Mouse (Mus musculus) limb, embryonic 12.5 days (tissue): Measurements from ENCODE around the gene Ctnna2. TPM values are rescaled to one million over a fixed set of nuclear protein-coding genes. Genes with fewer than 3 reads are reported as not detected.

Source experiments
- ATAC-seq: fragments of 200-750 bp; cut with Nextera tagmentation; 2 replicates; pipeline ENCODE4 v1.8.0; 2017; ENCODE audit warnings: low read depth, moderate TSS enrichment; ENCODE audit not compliant: insufficient number of reproducible peaks, insufficient read depth, low FRiP score, low TSS enrichment
- H3K27ac ChIP-seq: fragments of 300-500 bp; sonication (generic); 2 replicates; pipeline ENCODE4 v1.5.1; 2016; ENCODE audit warnings: mild to moderate bottlenecking, moderate library complexity
- H3K27me3 ChIP-seq: fragments of 300-500 bp; sonication (generic); 2 replicates; pipeline ENCODE4 v1.6.1; 2016; ENCODE audit warnings: mild to moderate bottlenecking, moderate library complexity
- H3K36me3 ChIP-seq: fragments of 300-500 bp; sonication (generic); 2 replicates; pipeline ENCODE4 v1.6.1; 2016; ENCODE audit warnings: mild to moderate bottlenecking, moderate library complexity
- H3K4me1 ChIP-seq: fragments of 300-500 bp; sonication (generic); replicated peaks from 2 replicates; pipeline ENCODE4 v1.6.1; 2016
- H3K4me2 ChIP-seq: fragments of 300-500 bp; sonication (generic); 2 replicates; pipeline ENCODE4 v1.6.1; 2016; ENCODE audit warnings: mild to moderate bottlenecking, moderate library complexity
- H3K4me3 ChIP-seq: fragments of 300-500 bp; sonication (generic); replicated peaks from 2 replicates; pipeline ENCODE4 v1.5.1; 2016; ENCODE audit warnings: mild to moderate bottlenecking
- H3K9ac ChIP-seq: fragments of 300-500 bp; sonication (generic); replicated peaks from 2 replicates; pipeline ENCODE4 v1.6.1; 2016; ENCODE audit warnings: mild to moderate bottlenecking, moderate library complexity
- H3K9me3 ChIP-seq: fragments of 300-500 bp; sonication (generic); 2 replicates; pipeline ENCODE4 v1.6.1; 2016; ENCODE audit warnings: mild to moderate bottlenecking, moderate library complexity
- WGBS: fragments of 180-500 bp; shearing (Covaris S2); methylation state at CpG from one replicate; pipeline ENCODE4 v1.1.7; 2016; 5-methylcytosine and 5-hydroxymethylcytosine counted together
- polyA plus RNA-seq: library from polyadenylated mRNA; unstranded; fragments of >200 nt; fragmentation: Nextera tagmentation; extraction: Ambion mirVana; gene quantifications from 2 replicates; pipeline ENCODE4 v1.2.1, GENCODE M21; 2016

The Ctnna2 gene
- polyA plus RNA-seq, 1 experiment from 2014 or later, result 2.6 TPM

DNA sequence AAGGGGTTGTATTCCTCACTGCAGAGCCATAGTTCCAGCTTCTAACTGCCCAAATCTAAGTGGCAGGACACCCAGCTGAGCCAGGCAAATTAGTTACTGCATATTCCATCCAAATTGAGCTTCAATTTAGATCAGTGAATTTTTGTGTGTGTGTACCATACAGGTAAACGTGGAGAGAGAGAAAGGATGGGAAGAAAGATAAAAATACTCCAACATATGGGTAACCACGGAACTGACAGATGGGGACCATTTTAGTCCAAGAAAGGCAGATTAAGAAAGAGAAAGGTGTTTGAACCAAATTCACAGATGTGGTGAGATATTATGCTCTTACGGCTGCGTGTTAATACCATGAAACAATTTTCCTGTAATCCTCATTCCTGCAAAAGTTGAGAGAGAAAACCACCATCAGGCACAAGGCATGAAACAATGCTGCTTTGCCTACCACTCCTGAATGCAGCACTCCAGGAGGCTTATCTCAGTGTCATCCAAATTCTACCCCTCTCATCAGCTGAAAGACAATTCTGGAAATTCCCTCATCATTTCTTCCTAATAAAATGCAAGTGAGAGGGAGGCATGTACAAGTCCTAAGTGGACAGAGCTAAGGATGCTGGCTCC is 840.1 kb downstream of the Ctnna2 start:
- no peak overlapping the region for H3K27ac ChIP-seq
- H3K4me2 ChIP-seq, result no peak overlapping the region
- no peak for ATAC-seq
- no peak overlapping the region for H3K9ac ChIP-seq
- no peaks in the 10 kb centered on the region for H3K27me3 ChIP-seq
- WGBS, result 82% methylated on average over 4 of the region's 4 CpGs
- no peaks in the 10 kb centered on the region for H3K9me3 ChIP-seq
- H3K4me1 ChIP-seq, result no peaks in the 10 kb centered on the region
- no peaks in the 10 kb centered on the region for H3K36me3 ChIP-seq
- H3K4me3 ChIP-seq, result no peak overlapping the region

DNA sequence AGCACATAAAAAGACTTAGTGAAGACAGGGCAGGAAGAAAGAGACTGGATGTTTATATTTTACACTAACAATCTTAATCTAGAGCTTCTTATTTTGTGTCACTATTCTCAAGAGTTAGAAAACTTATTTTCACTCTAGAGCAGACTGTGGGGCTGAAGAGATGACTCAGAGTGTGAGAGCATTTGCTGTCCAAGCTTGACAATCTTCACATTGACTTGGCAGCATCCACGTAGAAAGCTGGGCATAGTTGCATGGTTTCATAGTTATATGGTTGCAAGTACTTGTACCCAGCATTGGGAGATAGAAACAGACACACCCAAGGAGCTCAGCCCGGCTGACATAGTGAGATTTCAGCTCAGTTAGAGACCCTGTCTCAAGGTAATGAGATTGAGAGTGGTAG is 858.6 kb downstream of the Ctnna2 start:
- Histone ChIP-seq H3K4me3 (no peak overlapping the region), H3K27me3 (no peaks in the 10 kb centered on the region), H3K9ac (no peak overlapping the region), H3K4me2 (no peak overlapping the region), H3K27ac (no peak overlapping the region), H3K9me3 (no peaks in the 10 kb centered on the region), H3K4me1 (no peaks in the 10 kb centered on the region), H3K36me3 (no peaks in the 10 kb centered on the region)
- no peak for ATAC-seq
- WGBS, result 80% methylated on average over 2 of the region's 2 CpGs

DNA sequence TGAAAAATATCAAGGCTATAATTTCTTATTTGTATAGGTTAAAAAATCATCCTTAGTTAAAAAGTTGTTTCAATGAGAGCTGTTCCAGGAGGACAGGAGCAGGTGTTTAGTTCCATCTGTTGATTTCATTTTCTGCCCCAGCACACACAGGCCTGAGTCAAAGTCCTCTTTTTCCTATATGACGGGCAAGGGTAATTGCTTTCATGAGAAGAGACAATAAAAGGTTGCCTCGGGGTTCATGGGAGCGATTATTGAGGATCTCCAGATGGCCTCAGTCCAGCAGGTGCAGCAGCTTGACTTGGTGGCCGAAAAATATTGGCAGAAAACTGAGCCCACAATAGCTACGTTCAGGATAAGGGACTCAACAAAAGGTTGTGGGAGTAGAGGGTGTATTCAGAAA is 859.0 kb downstream of the Ctnna2 start:
- no peaks in the 10 kb centered on the region for H3K36me3 ChIP-seq
- no peaks in the 10 kb centered on the region for H3K27me3 ChIP-seq
- no peak overlapping the region for H3K4me3 ChIP-seq
- no peak for ATAC-seq
- no peak overlapping the region for H3K27ac ChIP-seq
- no peak overlapping the region for H3K4me2 ChIP-seq
- H3K4me1 ChIP-seq, result no peaks in the 10 kb centered on the region
- H3K9ac ChIP-seq, result no peak overlapping the region
- 55% methylated on average over 5 of the region's 5 CpGs for WGBS
- no peaks in the 10 kb centered on the region for H3K9me3 ChIP-seq

DNA sequence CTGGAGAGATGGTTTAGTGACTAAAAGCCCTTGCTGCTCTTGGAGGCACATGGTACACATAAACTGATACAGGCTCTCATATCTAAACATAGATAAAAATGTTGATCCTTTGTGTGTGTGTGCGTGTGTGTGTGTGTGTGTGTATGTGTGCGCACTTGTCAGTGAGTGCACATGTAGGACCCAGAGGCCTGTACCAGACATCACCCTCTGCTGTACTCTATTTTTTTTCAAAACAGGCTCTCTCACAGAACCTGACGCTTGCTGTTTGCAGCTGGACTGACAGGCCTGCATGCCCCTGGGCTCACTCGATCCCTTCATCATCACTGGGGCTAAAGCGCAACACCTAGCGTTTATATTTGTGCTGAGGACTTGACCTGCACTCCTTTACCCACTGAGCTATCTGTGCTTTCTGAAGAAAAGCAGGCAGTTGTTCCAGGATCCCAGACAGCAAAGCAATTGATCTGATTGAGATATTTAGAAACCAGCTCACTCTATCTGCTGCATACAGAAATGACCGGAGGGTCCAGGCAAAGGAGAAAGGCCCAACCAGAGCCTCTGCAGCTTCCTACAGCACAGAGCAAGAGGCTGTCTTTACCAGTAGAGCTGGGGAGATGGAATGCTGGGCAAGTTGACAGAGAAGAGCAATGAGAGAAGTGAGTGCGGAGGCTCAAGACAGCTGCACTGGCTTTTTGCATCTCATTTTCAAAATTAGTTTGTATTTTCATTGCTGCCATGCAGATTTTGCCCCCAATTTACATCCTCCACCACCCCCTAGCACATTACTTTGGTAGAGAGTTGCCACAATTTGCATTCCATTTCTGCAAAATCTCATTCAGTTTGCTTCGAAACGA is 870.2 kb downstream of the Ctnna2 start:
- H3K4me3 ChIP-seq, result no peak overlapping the region

DNA sequence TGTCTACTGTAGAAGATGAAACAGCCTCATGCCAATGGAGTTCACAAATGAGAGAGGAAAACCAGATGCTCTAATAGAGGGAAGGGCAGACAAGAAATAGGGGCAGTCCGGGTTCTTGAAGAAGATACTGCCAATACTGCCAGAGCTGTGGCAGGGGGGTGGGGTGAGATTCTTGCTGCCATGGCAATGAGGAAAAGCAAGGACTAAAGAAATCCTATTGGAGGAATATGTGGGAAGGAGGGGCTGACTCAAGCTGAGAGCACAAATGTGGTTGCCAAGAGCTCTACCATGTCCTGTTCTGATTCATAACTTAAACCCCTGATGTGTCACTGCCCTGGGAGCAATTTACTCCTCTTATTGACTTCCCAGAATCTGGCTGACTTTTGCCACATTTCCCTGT is 878.5 kb downstream of the Ctnna2 start:
- Histone ChIP-seq H3K9ac (no peak overlapping the region), H3K27ac (no peak overlapping the region), H3K4me2 (no peak overlapping the region), H3K9me3 (no peaks in the 10 kb centered on the region), H3K4me3 (no peak overlapping the region), H3K4me1 (no peaks in the 10 kb centered on the region), H3K27me3 (no peaks in the 10 kb centered on the region), H3K36me3 (no peaks in the 10 kb centered on the region)
- no peak for ATAC-seq
- 39% methylated on average over 1 of the region's 1 CpGs for WGBS

More for the DNA sequence above, 870.2 kb downstream of the Ctnna2 start:
- H3K9ac ChIP-seq, result no peak overlapping the region
- no peak overlapping the region for H3K27ac ChIP-seq
- no peaks in the 10 kb centered on the region for H3K27me3 ChIP-seq
- no peaks in the 10 kb centered on the region for H3K9me3 ChIP-seq
- no peak for ATAC-seq
- H3K4me2 ChIP-seq, result no peak overlapping the region
- H3K4me1 ChIP-seq, result no peaks in the 10 kb centered on the region
- H3K36me3 ChIP-seq, result no peaks in the 10 kb centered on the region
- 82% methylated on average over 10 of the region's 10 CpGs for WGBS

DNA sequence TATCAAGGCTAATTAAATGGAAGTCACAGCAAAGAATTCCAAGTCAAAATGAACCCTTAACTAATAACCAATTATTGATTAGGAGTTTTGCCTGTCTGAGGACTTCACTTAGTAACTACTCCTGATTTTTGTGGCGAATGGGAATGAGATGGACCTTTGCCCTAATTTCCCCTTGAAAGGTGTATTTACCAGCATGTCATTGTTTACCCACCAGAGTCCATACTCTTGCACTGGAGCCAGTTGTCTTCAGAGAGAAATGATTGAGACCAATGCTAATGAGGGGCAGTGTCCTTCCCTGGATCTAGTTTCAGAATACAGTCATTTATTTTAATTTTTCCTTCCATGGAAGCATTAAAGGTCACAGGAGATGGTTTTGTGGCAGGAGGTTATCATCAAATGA is 881.0 kb downstream of the Ctnna2 start:
- Histone ChIP-seq H3K4me1 (no peaks in the 10 kb centered on the region), H3K36me3 (no peaks in the 10 kb centered on the region), H3K4me3 (no peak overlapping the region), H3K9ac (no peak overlapping the region), H3K4me2 (no peak overlapping the region), H3K27me3 (no peaks in the 10 kb centered on the region), H3K27ac (no peak overlapping the region), H3K9me3 (no peaks in the 10 kb centered on the region)
- WGBS, result 97% methylated on average over 1 of the region's 1 CpGs
- no peak for ATAC-seq

DNA sequence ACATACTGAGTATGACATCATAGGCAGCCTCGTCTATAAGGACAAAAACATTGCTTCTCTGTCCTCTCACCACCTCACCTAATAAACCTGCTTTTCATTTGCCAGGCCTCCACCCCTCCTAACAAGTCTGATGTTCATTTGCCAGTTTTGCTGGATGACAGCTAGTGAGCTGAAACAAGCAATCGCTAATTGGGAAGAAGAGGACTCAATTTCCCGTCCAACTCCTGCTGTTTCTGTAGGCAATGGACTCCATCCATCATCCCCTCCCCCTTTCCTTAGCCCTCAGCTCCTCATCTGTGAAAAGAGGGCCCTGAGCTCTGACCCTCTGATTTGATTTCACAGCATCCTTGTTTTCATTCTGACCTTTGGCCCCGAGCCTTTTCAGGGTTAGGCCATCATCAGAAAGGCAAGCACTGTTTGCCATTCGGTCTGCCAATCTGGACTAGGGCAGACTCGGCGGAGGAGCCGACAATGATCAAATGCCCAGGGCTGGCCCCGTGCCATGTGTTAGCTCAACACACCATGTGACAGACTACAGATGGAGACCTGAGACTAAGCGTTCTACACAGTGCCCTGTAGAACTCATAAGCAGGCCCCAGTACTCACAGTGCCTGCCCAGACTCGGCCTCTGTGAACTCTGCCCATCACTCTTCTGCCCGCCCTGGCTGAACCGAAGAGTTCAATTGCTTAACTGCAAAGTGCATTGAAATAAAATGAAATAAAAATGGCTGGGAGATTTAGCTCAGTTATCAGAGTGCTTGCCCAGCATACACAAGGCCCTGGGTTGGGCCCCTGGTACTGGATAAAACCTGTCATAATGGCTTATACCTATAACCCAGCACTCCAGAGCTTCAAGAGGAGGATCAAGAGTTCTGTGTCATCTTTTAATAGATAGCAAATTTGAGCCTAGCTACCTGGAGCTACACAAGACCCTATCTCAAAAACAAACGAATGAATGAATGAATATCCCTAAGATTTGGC is 903.8 kb downstream of the Ctnna2 start:
- H3K9me3 ChIP-seq, result no peaks in the 10 kb centered on the region
- H3K36me3 ChIP-seq, result no peaks in the 10 kb centered on the region
- no peak overlapping the region for H3K27ac ChIP-seq
- WGBS, result 44% methylated on average over 14 of the region's 14 CpGs
- no peak overlapping the region for H3K4me2 ChIP-seq
- H3K27me3 ChIP-seq, result no peaks in the 10 kb centered on the region
- no peak overlapping the region for H3K4me3 ChIP-seq
- no peaks in the 10 kb centered on the region for H3K4me1 ChIP-seq
- H3K9ac ChIP-seq, result no peak overlapping the region
- ATAC-seq, result 0 out of 2 replicates have a peak, but pooled peaks have one; percentile 37

DNA sequence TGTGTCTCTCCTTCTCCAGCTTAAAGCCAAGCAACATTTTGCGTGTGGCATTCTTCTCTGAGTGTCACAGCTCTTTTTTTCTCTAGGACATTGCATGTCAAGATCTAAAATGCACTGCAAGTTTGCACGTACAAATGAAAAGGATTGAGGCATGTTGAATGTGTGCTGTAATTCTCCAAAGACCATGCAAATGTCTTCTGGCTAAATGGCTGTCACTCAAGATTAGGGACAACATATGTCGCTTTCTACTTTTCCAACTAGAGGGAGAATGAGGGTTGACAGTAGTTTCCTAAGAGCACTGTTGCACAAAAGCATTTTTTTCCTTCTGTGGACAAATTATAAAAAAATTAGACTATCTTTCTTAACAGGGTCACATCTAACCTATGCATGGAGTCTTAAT is 909.9 kb downstream of the Ctnna2 start:
- no peaks in the 10 kb centered on the region for H3K36me3 ChIP-seq
- WGBS, result 82% methylated on average over 3 of the region's 3 CpGs
- H3K9me3 ChIP-seq, result no peaks in the 10 kb centered on the region
- H3K27ac ChIP-seq, result no peak overlapping the region
- no peak overlapping the region for H3K9ac ChIP-seq
- H3K4me3 ChIP-seq, result no peak overlapping the region
- no peak for ATAC-seq
- no peak overlapping the region for H3K4me2 ChIP-seq
- no peaks in the 10 kb centered on the region for H3K27me3 ChIP-seq
- H3K4me1 ChIP-seq, result no peaks in the 10 kb centered on the region

DNA sequence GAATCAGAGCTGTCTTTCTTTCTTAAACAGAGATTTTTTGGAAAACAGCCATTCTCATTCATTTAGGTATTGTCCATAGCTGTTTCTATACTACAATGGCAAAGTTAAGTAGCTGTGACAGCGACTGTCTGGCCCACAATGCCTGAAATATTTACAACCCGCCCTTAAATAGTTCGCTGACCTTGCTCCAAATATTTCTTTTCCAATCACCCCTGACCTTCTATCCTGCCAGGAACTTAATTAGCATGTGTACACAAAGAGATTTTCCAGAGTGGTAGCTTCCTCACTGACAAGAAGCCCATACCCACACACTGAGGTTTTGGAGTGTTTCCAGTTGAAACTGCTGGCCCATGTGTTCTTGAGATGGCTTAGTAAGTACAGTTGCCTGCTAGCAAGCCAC is 928.8 kb downstream of the Ctnna2 start:
- no peak overlapping the region for H3K4me2 ChIP-seq
- H3K4me1 ChIP-seq, result no peaks in the 10 kb centered on the region
- no peak for ATAC-seq
- H3K36me3 ChIP-seq, result no peaks in the 10 kb centered on the region
- no peaks in the 10 kb centered on the region for H3K9me3 ChIP-seq
- H3K4me3 ChIP-seq, result no peak overlapping the region
- H3K27ac ChIP-seq, result no peak overlapping the region
- H3K9ac ChIP-seq, result no peak overlapping the region
- H3K27me3 ChIP-seq, result no peaks in the 10 kb centered on the region
- WGBS, result 73% methylated on average over 3 of the region's 3 CpGs

DNA sequence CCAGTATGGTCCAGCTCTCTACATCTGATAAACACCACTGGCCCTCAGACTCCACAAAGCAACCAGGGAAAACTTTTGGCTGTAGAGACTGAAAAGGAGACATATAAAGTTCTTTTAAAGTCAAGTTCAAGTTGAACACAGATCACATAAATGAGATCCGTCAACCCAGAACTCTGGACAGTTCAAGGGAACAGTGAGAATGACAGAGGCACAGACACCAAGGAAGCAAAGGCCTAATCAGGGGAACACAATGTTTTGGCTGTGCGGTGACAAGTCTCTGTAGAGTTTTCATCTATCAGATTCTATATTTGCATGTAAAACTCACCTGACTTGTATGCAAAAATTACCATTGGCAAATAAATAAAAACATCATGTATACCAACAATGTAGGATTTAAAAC is 929.3 kb downstream of the Ctnna2 start:
- H3K9me3 ChIP-seq, result no peaks in the 10 kb centered on the region
- no peak for ATAC-seq
- 85% methylated on average over 2 of the region's 2 CpGs for WGBS

DNA sequence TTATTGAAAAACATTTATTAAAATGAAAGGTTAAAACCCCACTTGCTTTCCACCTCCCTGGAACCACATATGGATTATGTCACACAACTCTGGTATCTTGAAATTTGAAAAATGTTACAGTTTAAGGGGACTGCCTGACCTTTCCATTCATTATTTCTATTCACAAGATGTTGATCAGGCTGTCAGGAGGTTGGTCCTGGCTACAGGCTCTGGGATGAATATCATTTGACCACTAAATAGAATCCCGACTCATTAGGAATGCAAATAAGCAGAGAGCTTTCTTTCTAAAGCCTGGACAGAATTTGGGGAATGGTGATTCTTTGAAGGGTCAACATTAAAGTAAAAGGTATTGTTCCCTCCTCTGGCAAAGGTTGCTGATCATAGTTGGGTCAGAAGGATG is 931.9 kb downstream of the Ctnna2 start:
- 81% methylated on average over 1 of the region's 1 CpGs for WGBS
- no peaks in the 10 kb centered on the region for H3K4me1 ChIP-seq
- no peak overlapping the region for H3K4me2 ChIP-seq
- no peak overlapping the region for H3K4me3 ChIP-seq
- no peaks in the 10 kb centered on the region for H3K9me3 ChIP-seq
- ATAC-seq, result no peak
- H3K36me3 ChIP-seq, result no peaks in the 10 kb centered on the region
- no peak overlapping the region for H3K27ac ChIP-seq
- H3K27me3 ChIP-seq, result no peaks in the 10 kb centered on the region
- H3K9ac ChIP-seq, result no peak overlapping the region

More for the DNA sequence above, 929.3 kb downstream of the Ctnna2 start:
- Histone ChIP-seq H3K4me1 (no peaks in the 10 kb centered on the region), H3K4me3 (no peak overlapping the region), H3K27ac (no peak overlapping the region), H3K36me3 (no peaks in the 10 kb centered on the region), H3K27me3 (no peaks in the 10 kb centered on the region), H3K4me2 (no peak overlapping the region), H3K9ac (no peak overlapping the region)
